Mouse (Mus musculus) liver, postnatal 0 days (tissue): Measurements from ENCODE around the gene Mmd2.

Source experiments
- CTCF ChIP-seq: sonication (generic); IDR thresholded peaks from 2 replicates; pipeline ENCODE4 v1.5.1; 2016; ENCODE audit warnings: antibody characterized with exemption, low read depth
- EP300 ChIP-seq: IDR thresholded peaks from 2 replicates; pipeline ENCODE4 v1.6.1; 2016; ENCODE audit warnings: antibody characterized with exemption, low read depth, mild to moderate bottlenecking

DNA sequence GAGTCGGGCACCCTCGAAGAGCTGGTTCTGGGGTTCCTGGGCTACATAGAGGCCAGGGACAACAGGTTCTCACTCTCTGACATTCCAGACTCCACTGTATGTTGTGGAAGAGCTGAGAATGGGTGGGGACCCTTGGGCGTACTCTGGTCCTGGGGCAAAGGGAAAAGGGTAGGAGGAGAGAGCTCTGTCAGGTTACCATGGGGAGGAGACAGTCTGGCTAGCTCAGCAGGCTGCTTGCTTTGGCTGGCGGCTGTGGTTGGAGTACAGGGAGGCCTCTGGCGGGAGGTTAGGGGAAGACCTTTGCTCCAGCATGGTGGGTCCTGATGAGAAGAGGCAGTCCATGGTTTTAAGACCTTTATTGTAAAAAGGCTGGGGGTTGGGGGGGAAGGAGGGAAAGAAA is 31.5 kb upstream of the Mmd2 start:
- TF ChIP-seq CTCF (no peak), EP300 (no peak)
